15 mouse cellular contexts compared by ENCODE assay signal in the genomic region with DNA sequence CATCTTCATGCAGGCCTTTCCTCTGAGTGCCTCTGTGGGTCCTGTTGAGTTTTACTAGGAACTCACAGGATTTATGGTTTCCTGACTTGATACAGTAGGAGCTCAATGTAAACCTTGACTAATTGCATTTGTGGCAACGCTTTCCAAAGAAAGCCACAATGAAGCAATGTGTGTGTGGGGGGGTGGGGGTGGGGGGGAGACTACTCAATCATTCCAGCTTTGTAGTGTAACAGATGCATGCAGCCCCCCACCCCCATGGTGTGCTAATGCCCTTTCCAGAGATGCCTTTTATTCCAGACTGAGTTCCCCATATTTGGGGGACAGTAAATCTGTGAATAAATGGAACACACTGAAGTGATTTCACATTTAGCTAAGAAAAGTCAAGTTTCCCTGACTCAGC.
"Had no signal": no experiment of that assay in that cellular context is flagged by ENCODE, and none has a peak within 500 bp of the region (broad histone marks: within the 10 kb centered on the region; RNA-seq: fewer than 3 reads in every experiment).

No protein-coding gene starts in this region.

- H3K4me3 ChIP-seq: liver, embryonic 12.5 days; midbrain, embryonic 13.5 days; myocyte; stomach, embryonic 15.5 days had no signal

- H3K36me3 ChIP-seq: liver, embryonic 12.5 days; midbrain, embryonic 13.5 days; stomach, embryonic 15.5 days had no signal

- ATAC-seq: liver, embryonic 12.5 days; midbrain, embryonic 13.5 days; midbrain, embryonic 16.5 days had no signal

- H3K27me3 ChIP-seq: midbrain, embryonic 13.5 days; stomach, embryonic 15.5 days had no signal

- H3K4me1 ChIP-seq: liver, embryonic 12.5 days; midbrain, embryonic 13.5 days; stomach, embryonic 15.5 days had no signal

- H3K9me3 ChIP-seq: liver, embryonic 12.5 days; midbrain, embryonic 13.5 days; stomach, embryonic 15.5 days had no signal

- H3K9ac ChIP-seq: liver, embryonic 12.5 days; liver, embryonic 14.5 days; lung, embryonic 14.5 days; midbrain, embryonic 13.5 days; stomach, embryonic 15.5 days had no signal

- H3K4me2 ChIP-seq: liver, embryonic 12.5 days; lung, embryonic 14.5 days; midbrain, embryonic 11.5 days; midbrain, embryonic 13.5 days; stomach, embryonic 15.5 days had no signal

- DNase-seq: lung, adult 18-20 months; lung, embryonic 14.5 days; lung, postnatal 10 days; lung, postnatal 4 days; right cerebral cortex, postnatal 14 days; thymus, adult 2 months; thymus, postnatal 36 days had no signal

- H3K27ac ChIP-seq: liver, embryonic 12.5 days; liver, embryonic 14.5 days; midbrain, embryonic 13.5 days; stomach, embryonic 15.5 days; stomach, postnatal 0 days had no signal
